Mouse (Mus musculus) intestine, embryonic 14.5 days (tissue): Measurements from ENCODE around the gene Sult6b1. TPM values are rescaled to one million over a fixed set of nuclear protein-coding genes. Genes with fewer than 3 reads are reported as not detected.

Experiments
- ATAC-seq: fragments of 200-750 bp; cut with Nextera tagmentation; replicated peaks from 2 replicates; pipeline ENCODE4 v1.8.0; 2017; ENCODE audit warnings: low read depth, moderate number of reproducible peaks, moderate TSS enrichment, moderate library complexity; ENCODE audit not compliant: low FRiP score, low TSS enrichment
- DNase-seq: peaks from one replicate; pipeline ENCODE4 v3.0.0-alpha.2; 2018; ENCODE audit warnings: low spot score
- H3K27ac ChIP-seq: fragments of 300-500 bp; sonication (generic); 2 replicates; pipeline ENCODE4 v1.5.1; 2014; ENCODE audit warnings: low read depth, mild to moderate bottlenecking, control low read depth
- H3K27me3 ChIP-seq: fragments of 300-500 bp; sonication (generic); replicated peaks from 2 replicates; pipeline ENCODE4 v1.6.1; 2014; ENCODE audit warnings: low read length, control low read depth; ENCODE audit not compliant: control insufficient read depth, insufficient read depth
- H3K36me3 ChIP-seq: fragments of 300-500 bp; sonication (generic); 2 replicates; pipeline ENCODE4 v1.6.1; 2014; ENCODE audit warnings: low read length, control low read depth; ENCODE audit not compliant: control insufficient read depth, insufficient read depth
- H3K4me1 ChIP-seq: fragments of 300-500 bp; sonication (generic); replicated peaks from 2 replicates; pipeline ENCODE4 v1.6.1; 2014; ENCODE audit warnings: low read length, control low read depth, mixed read lengths; ENCODE audit not compliant: control insufficient read depth, insufficient read depth
- H3K4me2 ChIP-seq: fragments of 300-500 bp; sonication (generic); 2 replicates; pipeline ENCODE4 v1.6.1; 2014; ENCODE audit warnings: low read length
- H3K4me3 ChIP-seq: fragments of 300-500 bp; sonication (generic); 2 replicates; pipeline ENCODE4 v1.5.1; 2014; ENCODE audit warnings: low read depth, low read length, control low read depth, mixed read lengths
- H3K9ac ChIP-seq: fragments of 300-500 bp; sonication (generic); 2 replicates; pipeline ENCODE4 v1.6.1; 2014; ENCODE audit warnings: mild to moderate bottlenecking, low read length
- H3K9me3 ChIP-seq: fragments of 300-500 bp; sonication (generic); 2 replicates; pipeline ENCODE4 v1.6.1; 2016; ENCODE audit warnings: low read length, control low read depth; ENCODE audit not compliant: control insufficient read depth
- whole genome bisulfite sequencing: fragments of 180-500 bp; shearing (Covaris S2); extraction: QIAGEN DNeasy Blood & Tissue Kit; methylation state at CpG from one replicate; pipeline ENCODE4 v1.1.7; 2014; 5-methylcytosine and 5-hydroxymethylcytosine counted together
- polyA plus RNA-seq: library from polyadenylated mRNA; unstranded; fragments of >200 nt; fragmentation: Nextera tagmentation; extraction: Ambion mirVana; gene quantifications from 2 replicates; pipeline ENCODE4 v1.2.1, GENCODE M21; 2014

Gene Sult6b1
- polyA plus RNA-seq, 1 experiment from 2014 or later = 0.19 TPM

DNA sequence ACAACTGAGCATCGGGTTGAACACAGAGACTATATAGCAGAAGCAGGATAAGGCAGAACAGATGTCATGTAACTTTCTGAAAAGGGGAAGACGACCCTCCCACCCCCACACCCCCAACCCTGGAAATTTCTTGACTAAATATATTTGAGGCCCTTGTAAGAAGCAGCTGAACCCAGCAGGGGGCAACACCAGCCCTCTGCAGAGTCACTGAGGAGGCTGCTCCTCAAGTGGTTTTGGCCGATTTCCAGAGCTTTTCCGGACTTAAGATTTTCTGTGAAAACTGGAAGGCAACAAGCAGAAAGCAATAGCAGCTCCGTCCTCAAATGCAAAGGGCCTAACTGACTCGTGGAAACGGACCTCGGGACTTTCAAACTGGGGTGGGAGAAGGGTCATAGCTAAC is 11.4 kb downstream of the Sult6b1 start:
- ATAC-seq (no peak; the same call in 1 of the 2 replicates), DNase-seq (peak; percentile 91)
- Histone ChIP-seq H3K27me3 (no peaks in the 10 kb centered on the region), H3K36me3 (no peaks in the 10 kb centered on the region), H3K4me1 (0 out of 2 replicates have a peak, but pooled peaks cover 2% of the 10 kb centered on the region), H3K4me3 (no peak overlapping the region; the same call in 1 of the 2 replicates), H3K4me2 (peak overlapping the region; percentile 42), H3K9ac (no peak overlapping the region), H3K27ac (no peak overlapping the region), H3K9me3 (no peaks in the 10 kb centered on the region)
- WGBS = 25% methylated on average over 8 of the region's 8 CpGs

DNA sequence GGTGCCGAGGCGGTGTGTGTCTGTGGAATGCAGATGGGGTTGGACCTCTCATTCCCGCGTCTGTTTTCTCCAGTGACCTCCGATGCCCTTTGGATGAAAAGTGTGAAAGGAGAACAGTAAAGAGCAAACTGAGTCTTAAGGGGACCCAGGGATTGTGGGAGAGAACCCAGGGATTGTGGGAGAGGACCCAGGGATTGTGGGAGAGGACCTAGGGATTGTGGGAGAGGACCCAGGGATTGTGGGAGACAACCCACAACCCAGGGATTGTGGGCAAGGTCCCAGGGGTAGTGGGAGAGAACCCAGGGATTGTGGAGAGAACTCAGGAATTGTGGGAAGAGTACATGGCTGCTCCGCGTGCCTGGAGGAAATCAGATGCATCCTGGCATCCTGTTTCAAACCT is 11.8 kb downstream of the Sult6b1 start:
- DNase-seq = no peak
- Histone ChIP-seq H3K4me2 (peak overlapping the region; percentile 42; the same call in 1 of the 2 replicates), H3K4me1 (0 out of 2 replicates have a peak, but pooled peaks cover 2% of the 10 kb centered on the region), H3K9ac (no peak overlapping the region), H3K9me3 (no peaks in the 10 kb centered on the region), H3K4me3 (no peak overlapping the region), H3K36me3 (no peaks in the 10 kb centered on the region), H3K27ac (no peak overlapping the region), H3K27me3 (no peaks in the 10 kb centered on the region)
- WGBS = 74% methylated on average over 7 of the region's 7 CpGs
- no peak for ATAC-seq

GRCm38 (mm10) chr17:78891020-78891419 is 15.8 kb downstream of the Sult6b1 start:
- H3K36me3 ChIP-seq = no peaks in the 10 kb centered on the region
- no peak overlapping the region for H3K4me3 ChIP-seq
- 80% methylated on average over 9 of the region's 9 CpGs for WGBS
- no peak for DNase-seq
- 0 out of 2 replicates have a peak, but pooled peaks cover 2% of the 10 kb centered on the region for H3K4me1 ChIP-seq
- H3K9ac ChIP-seq = no peak overlapping the region
- H3K27ac ChIP-seq = no peak overlapping the region
- no peak overlapping the region for H3K4me2 ChIP-seq
- no peak for ATAC-seq
- H3K27me3 ChIP-seq = no peaks in the 10 kb centered on the region
- no peaks in the 10 kb centered on the region for H3K9me3 ChIP-seq

DNA sequence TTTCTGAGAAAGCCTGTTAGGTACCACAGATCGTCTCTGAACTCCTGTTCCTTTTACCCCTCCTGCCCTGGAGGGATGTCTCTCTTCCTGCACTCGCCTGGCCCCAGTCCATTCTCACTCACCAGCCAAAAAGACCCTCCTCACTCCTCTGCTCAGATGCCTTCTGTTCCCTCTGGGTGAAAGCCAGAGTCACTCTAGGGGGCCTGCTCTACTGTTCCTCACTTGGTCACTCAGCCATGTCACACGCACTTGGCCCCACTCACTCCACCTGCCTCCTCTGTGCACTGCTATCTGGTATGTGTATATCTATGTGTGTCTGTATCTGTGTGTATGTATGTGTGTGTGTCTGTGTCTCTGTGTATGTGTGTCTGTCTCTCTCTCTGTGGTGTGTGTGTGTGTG is 17.6 kb downstream of the Sult6b1 start:
- ATAC-seq (no peak), DNase-seq (no peak)
- Histone ChIP-seq H3K27me3 (no peaks in the 10 kb centered on the region), H3K36me3 (no peaks in the 10 kb centered on the region), H3K4me1 (no peaks in the 10 kb centered on the region), H3K4me3 (no peak overlapping the region), H3K9me3 (no peaks in the 10 kb centered on the region), H3K4me2 (no peak overlapping the region), H3K9ac (no peak overlapping the region), H3K27ac (no peak overlapping the region)
- 51% methylated on average over 3 of the region's 3 CpGs for WGBS

- Histone ChIP-seq H3K4me2 (no peak overlapping the region), H3K9ac (no peak overlapping the region), H3K27me3 (no peaks in the 10 kb centered on the region), H3K9me3 (no peaks in the 10 kb centered on the region), H3K36me3 (no peaks in the 10 kb centered on the region), H3K27ac (no peak overlapping the region), H3K4me3 (no peak overlapping the region), H3K4me1 (no peaks in the 10 kb centered on the region)
- DNase-seq (no peak), ATAC-seq (no peak)
- WGBS = 74% methylated on average over 4 of the region's 4 CpGs
Observed at GRCm38 (mm10) chr17:78888554-78888953, 18.2 kb downstream of the Sult6b1 start.

DNA sequence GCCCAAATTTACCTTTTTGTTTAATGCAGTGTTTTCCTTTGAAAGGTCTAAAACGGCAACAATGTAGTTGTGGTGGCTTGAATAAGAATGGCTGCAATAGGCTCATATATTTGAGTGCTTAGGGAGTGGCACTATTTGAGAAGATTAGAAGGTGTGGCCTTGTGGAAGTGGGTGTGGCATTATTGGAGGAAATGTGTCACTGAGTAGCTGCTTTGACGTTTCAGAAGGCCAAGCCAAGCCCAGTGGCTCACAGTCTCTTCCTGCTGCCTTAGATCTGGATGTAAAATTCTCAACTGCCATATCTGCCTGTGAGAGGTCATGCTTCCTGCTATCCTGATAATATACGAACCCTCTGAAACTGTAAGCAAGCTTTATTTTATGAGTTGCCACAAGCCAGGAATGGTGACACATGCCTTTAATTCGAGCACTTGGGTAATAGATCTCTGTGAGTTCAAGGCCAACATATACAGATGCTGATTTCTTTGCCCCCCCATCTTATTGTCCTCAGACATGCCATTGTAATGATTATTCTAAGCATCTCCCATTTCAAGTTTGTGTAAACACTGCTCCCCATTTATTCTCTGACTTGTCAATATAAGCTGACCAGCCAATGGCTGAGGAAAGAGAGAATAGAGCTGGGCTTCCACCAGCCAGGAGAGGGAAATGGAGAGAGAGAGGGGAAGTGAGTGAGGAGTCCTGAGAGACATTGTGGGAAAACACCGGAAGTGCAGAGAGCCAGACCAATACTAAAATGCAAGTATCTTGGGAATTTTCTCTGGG is 21.3 kb downstream of the Sult6b1 start:
- Histone ChIP-seq H3K4me3 (no peak overlapping the region), H3K36me3 (no peaks in the 10 kb centered on the region), H3K9me3 (no peaks in the 10 kb centered on the region), H3K27ac (no peak overlapping the region), H3K4me1 (peaks cover 10% of the 10 kb centered on the region; the same call in 1 of the 2 replicates), H3K4me2 (no peak overlapping the region), H3K27me3 (no peaks in the 10 kb centered on the region), H3K9ac (no peak overlapping the region)
- 84% methylated on average over 5 of the region's 5 CpGs for WGBS
- DNase-seq (no peak), ATAC-seq (no peak)

DNA sequence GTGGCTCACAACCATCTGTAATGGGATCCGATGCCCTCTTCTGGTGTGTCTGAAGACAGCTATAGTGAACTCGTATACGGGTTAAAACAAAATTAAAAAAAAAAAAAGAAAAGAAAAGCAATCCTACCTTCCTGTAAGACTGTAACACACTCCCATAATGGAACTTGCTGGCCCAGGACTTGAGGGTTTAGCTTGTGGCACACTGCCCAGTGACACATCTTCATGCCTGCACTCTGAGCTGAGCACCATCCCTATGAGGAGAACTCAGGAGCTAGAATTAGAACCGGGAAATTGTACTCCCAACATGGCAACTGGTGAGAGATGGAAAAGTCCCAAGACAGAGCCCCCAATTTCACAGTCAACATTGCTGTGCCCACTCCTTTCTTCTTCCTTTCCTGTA is 23.5 kb downstream of the Sult6b1 start:
- 84% methylated on average over 4 of the region's 4 CpGs for WGBS
- H3K4me2 ChIP-seq = no peak overlapping the region
- no peak overlapping the region for H3K9ac ChIP-seq

DNA sequence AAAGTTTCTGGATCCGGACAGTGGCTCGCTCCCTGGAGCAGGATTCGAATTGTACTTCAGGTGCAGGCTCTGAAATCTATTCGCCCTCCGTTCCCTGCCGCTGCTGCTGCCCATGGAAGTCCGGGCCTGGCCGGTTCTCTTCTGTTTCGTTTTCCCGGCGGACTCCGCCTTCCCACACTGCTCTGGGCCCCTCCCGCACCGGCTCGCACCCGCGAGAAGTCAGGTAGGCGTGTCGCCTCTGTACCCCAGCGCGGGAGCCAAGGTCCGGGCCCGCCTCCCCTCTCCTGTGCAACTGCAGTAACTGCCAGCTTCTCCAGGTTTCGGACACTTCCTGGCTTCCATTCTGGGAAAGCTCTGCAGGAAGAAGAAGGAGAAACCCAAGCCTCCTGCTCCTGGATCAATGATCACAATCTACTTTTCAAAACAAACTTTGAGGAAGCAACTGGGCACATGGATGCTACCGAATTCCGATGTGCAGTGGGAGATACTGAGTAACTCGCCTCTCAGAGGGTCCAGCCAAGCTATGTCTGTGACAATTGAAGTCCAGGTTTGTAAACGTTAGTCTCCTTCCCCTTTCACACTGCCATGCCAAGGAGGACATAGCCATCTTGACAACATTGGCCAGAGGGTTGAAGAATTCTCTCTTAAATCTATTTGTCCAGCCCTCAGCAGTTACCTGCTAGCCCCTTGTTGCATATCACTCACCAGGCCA is 24.2 kb downstream of the Sult6b1 start, which contains the start of gene Eif2ak2:
TSS of gene Eif2ak2 (minus strand) at position 173 of the 712 bp plus-strand sequence.
- no peaks in the 10 kb centered on the region for H3K9me3 ChIP-seq
- ATAC-seq (peak; percentile 98), DNase-seq (peak; percentile 89)
- H3K4me1 ChIP-seq = peaks cover 10% of the 10 kb centered on the region; the same call in 1 of the 2 replicates
- WGBS = under 1% methylated on average over 28 of the region's 28 CpGs
- peak within 1 kb of the TSS; percentile 81 for H3K9ac ChIP-seq
- peak within 1 kb of the TSS; percentile 70 for H3K27ac ChIP-seq
- H3K36me3 ChIP-seq = peaks cover 11% of the 10 kb centered on the region
- peak within 1 kb of the TSS; percentile 63 for H3K4me2 ChIP-seq
- H3K4me3 ChIP-seq = peak within 1 kb of the TSS; percentile 68
- no peaks in the 10 kb centered on the region for H3K27me3 ChIP-seq

More for the DNA sequence above, 23.5 kb downstream of the Sult6b1 start:
- DNase-seq (no peak), ATAC-seq (no peak)
- H3K36me3 ChIP-seq = peaks cover 4% of the 10 kb centered on the region
- no peak overlapping the region for H3K27ac ChIP-seq
- no peak overlapping the region for H3K4me3 ChIP-seq
- H3K9me3 ChIP-seq = no peaks in the 10 kb centered on the region
- peaks cover 10% of the 10 kb centered on the region; the same call in 1 of the 2 replicates for H3K4me1 ChIP-seq
- no peaks in the 10 kb centered on the region for H3K27me3 ChIP-seq
